Mouse (Mus musculus) liver, adult 2 months (tissue): ENCODE results near the gene Tmbim7.

Experiments used
- CTCF ChIP-seq: fragments of 200-500 bp; IDR thresholded peaks from 2 replicates; pipeline ENCODE4 v1.5.1; 2011; ENCODE audit warnings: low read depth, low read length, control low read depth
- POLR2A ChIP-seq: fragments of 200-500 bp; IDR thresholded peaks from 2 replicates; pipeline ENCODE4 v1.6.1; 2011; ENCODE audit warnings: low read length, control low read depth; ENCODE audit not compliant: insufficient read depth; ENCODE audit errors: extremely low read depth

GRCm38 (mm10) chr5:3651621-3652020, 640 bp downstream of the Tmbim7 start:
- TF ChIP-seq CTCF = no peak
- no peak for TF ChIP-seq POLR2A
